Mouse (Mus musculus): ENCODE results near the gene Gm11634.
"Not testable (repeated sequence)": the region's sequence is repeated elsewhere in the genome, so short reads cannot be mapped to it uniquely, and the experiment has no call there.

Gm11634 gene

DNA sequence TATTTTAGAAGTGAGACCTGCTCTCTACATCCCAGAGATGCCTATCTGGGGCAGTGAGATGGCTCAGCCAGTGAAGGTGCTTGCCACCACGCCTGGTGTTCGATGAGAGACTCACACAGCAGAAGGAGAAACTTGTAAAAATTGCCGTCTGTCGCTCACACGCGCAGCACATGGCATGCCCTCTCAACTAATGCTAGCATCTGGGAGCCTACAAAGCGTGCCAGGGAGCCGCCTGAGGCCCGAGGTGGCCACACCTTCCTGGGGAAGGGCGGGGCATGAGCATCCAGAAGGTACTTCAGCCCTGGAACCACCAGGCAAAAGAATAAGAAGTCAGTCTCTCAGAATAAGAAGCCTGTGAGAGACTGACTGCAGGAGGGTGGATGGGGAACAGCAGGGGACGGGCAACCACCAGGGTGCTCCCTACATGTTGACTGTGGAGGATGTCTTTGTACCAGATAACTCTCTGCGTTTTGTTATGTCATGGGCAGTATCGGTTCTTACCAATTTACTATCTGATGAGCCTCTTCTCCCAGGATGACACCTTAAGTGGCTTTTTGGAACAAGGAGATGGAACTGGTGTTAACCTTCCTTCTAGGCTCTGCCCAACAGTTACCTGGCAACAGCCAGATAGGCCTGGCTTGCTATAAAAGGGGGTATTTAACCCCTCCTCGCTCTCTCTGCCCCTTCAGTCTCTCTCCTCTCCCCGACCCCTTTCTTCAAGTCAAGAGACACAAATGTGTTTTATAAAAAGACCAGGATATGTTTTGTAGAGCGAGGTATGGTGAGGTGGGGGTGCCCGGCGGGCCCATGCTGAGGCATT, 18.1 kb upstream of the Gm11634 start:
- DNase-seq, result no peak

DNA sequence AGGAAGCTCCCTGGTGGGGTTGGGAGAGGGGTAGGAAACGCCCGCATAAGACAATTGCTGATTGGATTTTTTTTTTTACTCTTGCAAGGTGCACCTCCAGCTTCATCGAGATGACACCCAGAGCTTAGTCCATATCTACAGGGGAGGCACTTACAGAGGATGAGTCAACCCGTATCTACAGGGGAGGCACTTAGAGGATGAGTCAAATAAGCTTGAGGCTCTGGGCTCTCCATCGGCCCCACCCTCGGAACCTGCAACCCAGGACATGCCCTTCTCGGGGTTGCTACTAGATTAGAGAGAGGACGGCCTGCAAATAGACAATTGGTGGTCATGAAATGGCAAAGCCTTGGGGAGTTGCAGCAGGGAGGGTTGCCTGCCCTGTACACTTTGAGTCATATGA, 17.0 kb upstream of the Gm11634 start:
- no peak for DNase-seq

DNA sequence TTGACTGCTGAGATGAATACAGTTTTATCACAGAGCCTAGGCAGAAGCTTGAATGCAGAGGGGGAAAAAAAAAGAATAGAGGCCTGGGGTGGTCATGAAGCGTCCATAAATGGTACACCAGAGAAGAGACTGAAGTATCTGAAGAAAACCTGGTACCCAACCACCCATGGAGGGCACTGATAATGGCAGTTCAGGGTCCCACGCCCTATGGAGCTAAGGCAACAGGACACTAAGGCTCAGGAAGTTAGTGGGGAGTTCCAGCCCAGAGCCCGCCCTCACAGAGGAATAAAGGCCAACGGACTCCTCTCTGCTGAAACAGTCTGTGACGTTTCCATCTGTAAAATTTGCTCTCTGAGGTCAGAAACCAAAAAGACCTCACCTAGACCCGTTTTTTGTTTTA, 16.3 kb upstream of the Gm11634 start:
- no peak for DNase-seq

DNA sequence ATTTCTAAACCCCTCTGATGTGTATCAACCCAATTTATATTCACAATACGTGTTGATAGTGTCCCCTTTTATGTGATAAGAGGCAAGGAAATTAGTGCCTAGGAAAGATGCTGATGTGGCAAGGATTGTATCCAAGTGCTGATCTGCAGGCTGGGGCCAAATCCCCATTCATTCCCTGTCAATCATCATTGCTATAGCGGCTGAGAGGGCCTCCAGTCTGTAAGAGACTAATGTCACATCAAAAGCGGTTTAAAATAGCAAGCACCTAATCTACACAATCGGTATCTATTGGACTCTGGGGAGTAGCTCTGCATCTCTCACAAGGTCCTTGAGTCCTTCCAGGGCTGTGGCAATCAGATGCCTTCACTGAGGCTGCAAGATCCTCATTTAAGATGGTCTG, 15.1 kb upstream of the Gm11634 start:
- DNase-seq, result no peak

GRCm38 (mm10) chr11:101613596-101613995, 14.5 kb upstream of the Gm11634 start:
- no peak for DNase-seq

DNA sequence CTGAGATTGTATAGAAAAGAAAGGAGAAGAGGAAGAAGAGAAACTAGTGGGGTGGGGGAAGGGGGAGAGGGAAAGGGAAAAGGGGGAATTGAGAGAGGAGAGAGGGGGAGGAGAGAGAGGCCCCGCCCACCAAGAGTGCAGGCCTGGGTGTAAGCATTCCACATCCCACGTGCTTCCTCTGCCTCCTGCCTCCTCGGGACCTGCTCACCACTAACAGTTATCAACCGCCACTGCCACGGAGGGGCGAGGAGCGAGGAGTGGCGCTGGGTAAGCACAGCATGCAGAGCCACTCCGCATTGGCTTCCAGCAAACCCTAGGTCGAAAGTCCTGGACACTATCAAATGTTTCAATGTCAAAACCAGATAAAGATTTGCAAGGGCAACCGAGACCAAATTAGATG, 11.4 kb upstream of the Gm11634 start:
- no peak for DNase-seq

DNA sequence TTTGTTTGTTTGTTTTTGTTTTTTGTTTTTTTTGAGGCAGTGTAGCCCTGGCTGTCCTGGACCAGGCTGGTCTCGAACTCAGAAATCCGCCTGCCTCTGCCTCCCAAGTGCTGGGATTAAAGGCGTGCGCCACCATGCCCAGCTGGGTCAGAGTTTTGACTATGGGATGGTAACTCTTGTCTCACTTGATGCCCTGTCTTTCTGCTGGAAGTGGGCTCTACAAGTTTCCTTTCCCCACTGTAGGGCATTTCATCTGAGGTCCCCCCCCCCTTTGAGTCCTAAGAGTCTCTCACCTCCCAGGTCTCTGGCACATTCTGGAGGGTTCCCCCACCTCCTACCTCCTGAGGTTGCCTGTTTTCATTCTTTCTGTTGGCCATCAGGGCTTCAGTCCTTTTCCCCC, 8.1 kb upstream of the Gm11634 start:
- not testable (repeated sequence) for DNase-seq

GRCm38 (mm10) chr11:101604531-101605453, 5.7 kb upstream of the Gm11634 start:
- peak; percentile 69 to 83 for DNase-seq

DNA sequence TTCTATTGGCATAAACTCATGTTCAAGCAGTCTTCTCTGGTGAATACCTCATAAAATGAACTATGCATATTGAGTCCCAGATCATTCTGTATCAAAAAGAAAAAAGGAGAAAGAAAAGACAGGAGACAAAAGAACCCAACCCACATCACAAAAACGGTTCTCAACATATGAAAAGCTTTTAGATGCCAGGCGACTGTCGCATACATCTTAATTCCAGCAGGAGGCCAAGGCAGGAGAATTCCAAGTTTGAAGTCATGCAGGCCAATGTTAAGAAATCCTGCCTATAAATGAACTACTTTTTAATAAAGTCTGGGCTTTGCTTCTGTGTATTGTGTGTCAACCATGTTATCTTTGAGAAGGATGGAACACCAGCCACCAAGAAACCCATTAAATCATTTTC, 5.1 kb upstream of the Gm11634 start:
- no peak for DNase-seq

DNA sequence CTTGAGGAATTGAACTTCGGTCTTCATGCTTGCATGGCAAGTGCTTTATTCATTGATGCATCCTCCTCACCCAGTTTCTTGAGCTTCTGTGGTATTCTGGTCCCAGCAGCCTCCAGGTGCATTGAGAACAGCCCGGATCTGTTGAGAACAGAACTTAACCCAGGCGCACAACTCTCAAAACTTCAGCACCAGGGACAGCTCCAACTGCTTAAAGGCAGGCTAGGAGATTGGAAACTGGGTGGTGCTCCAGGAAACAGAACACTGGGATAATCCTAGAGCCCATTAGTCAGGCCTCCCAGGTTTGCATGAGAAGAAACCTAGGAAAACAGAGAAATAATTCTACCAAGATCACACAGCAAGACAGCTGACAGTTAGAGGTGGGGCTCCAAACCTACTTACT, 3.4 kb upstream of the Gm11634 start:
- no peak for DNase-seq

GRCm38 (mm10) chr11:101589989-101590624, 8.9 kb downstream of the Gm11634 start:
- no peak for DNase-seq

- DNase-seq, result peak; percentile 51 to 71
These were observed 9.6 kb downstream of the Gm11634 start for GRCm38 (mm10) chr11:101589444-101589843.

- DNase-seq, result no peak
These were observed 10.2 kb downstream of the Gm11634 start for GRCm38 (mm10) chr11:101588868-101589267.

DNA sequence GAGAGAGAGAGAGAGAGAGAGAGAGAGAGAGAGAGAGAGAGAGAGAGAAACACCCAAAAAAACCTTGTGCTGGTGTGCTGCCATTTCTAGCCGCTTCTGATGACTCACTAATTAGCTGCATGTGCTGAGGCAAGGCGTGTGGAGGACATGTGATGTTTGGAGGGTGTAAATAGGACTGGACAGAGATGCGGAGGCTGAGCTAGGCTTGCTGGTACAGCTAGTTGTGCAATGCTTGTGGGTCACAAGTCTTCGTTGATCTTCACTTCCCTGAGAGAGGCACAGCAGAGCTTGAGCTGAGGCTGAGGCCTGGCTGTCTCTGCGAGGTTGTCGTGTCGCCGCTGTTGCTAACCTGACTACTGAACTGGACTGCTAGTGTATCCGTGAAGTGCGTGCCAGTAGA, 11.4 kb downstream of the Gm11634 start:
- no peak for DNase-seq

DNA sequence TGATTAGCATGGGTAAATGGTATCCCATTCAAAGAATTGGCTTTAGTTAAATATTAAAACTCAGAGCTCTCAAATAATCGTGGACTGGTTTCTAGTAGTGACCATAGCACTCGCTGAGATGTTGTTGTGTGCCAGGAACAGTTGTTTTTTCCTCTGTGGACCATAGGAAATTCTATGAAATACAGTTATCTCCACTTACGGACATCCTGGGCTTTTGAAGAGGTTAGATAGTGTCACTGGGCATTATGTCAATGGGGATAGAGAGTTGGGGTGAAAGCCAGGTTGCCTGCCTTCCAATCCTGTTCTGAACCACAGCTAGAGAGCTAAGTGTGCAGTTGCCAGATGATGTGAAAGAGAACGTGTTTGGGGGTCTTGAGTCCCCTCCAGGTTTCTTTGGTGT, 13.3 kb downstream of the Gm11634 start:
- DNase-seq, result no peak

DNA sequence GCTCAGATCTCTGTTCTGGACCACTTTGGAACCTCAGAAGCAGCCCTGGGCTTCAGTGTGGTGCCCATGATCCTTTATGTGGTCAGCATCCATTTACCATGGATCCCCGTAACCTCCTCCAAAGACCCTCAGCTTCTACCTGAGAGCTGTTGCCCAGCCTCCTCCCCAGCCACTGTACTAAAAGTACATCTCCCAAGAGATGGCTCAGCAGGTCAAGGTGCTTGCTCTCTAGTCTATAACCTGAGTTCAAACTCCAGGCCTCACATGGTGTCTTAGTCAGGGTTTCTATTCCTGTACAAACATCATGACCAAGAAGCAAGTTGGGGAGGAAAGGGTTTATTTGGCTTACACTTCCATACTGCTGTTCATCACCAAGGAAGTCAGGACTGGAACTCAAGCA, 14.0 kb downstream of the Gm11634 start:
- not testable (repeated sequence) for DNase-seq

DNA sequence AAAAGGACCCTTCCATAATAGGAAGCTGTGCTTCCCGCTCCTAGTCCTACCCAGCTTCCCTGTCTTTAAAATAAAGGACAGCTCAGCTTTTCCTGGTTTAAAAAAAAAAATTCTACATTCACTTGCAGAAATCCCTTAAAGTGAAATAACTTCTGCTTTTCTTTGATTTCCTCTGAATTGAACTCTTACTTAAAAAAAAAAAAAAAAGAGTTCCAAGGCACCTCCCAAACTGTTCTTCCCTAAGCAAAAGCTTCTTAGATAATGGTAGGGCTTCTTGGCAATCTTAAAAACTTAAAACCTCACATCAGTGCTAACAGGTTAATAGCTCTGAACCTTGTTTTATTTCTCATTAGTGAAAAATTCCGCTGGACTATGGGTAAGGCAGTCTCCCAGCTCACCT, 15.9 kb downstream of the Gm11634 start:
- no peak for DNase-seq

DNA sequence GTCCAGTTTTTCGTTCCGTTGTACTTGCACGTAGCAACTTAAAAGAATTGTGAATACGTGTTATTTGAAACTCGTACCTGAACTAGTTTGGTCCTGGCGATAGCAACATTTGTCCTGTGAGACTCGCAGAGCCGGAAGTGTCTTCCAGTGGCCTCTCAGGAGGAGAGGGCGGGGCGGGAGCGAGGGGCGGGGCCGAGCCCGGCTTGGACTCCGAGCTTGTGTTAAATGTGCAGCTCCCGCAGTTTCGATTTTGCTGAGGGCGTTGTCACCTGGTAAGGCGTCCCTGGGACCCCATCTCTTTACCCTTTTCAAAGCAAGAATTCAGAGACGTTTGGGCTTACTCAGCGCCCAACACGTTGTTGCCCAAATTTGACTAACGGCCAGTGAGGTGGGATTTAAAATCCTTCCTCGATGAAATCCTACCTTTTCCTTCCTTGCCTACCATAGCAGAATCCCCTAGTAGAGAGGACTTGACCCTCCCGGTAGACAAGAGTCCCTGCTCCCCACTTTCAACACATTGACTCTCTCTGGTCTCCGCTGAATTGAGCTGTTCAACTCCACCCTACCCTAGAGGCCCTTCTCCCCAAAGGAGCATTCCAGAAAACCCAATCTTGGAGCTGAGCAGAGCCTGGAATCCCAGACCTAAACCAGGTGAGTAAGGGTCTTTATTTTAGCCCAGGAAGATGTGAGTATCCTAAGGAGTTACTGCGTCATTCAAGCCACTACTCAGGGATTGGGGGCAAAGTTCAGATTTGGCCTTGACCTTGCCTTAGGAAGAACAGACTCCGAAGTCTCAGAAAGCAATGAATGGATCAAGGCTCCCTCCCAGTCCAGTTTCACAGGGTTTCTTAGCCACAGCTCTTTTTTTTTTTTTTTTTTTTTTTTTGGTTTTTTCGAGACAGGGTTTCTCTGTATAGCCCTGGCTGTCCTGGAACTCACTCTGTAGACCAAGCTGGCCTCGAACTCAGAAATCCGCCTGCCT, 16.7 kb downstream of the Gm11634 start, which contains the start of gene Tmem106a:
Gene Tmem106a (plus strand): TSS at position 189 of the 982 bp plus-strand sequence.
- DNase-seq, result peak; percentile 19 to 48

DNA sequence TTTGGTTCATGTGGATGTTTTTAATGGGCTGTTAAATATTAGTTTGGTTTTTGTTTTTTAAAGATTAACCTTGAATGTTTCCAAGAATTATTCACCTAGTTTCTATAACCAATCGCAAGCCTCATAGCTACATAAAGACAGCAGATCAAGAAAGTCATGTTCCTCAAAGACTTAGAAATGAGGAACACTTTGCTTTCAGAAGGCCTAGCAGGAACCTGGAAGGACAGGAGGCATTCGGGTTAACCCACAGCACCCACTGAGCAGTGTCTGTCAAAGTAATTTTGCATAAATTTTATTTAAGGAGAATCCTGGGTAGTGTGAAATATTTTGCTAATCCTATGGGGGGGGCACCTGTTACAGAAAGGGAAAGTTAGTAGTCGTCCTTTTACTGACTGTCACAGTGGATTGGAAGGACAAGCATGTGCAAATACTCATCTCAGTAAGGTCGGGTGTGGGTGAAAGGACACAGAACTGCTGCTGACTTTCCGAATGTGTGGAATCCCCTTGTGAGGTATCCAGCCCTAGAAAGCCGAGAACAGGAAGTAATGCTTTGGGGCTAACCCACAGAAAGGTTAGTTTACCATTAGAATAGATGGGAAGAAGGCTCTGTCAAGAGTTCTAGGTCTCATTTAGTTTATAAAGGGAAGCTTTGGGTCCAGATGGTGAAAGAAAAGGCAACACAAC, 17.8 kb downstream of the Gm11634 start:
- no peak for DNase-seq

DNA sequence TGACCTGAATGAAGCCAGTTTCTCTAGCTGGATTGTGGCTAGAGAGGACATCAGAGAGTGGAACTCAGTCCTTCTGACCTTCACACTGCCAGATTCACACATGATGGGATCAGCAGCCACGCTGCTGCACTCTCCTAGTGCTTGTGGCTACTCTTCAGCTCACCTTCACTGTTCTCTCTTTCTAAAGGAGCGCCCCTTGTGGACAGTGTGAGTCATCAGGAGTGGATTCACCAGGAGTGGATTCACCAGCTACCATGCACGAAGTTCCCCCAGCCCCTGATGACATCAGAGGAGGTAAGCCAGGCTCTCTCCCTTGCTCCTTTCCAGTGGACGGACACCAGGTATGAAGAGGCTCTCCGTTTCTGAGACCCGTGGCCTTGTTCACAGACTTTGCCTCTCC, 22.9 kb downstream of the Gm11634 start:
- DNase-seq, result no peak

DNA sequence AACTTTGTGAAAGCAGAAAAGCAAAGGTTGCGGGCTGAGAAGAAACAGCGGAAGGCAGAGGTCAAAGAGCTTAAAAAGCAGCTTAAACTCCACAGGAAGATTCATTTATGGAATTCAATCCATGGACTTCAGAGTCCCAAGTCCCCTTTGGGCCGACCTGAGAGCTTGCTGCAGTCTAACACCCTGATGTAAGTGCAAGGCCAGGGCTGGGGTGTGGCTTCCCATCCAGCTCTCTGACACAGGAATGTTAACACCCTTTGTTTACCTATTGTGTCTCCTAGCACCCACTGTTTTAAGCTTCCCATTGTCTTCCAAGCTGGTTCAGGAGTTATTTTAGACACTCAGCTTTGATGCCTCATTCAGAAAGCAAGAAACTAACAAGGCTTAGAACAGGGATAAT, 30.6 kb downstream of the Gm11634 start:
- no peak for DNase-seq

Data from cerebellum, postnatal 25 days (tissue).